Mouse (Mus musculus): ENCODE measurements around the gene Med16. TPM values are rescaled to one million over a fixed set of nuclear protein-coding genes. Genes with fewer than 3 reads are reported as not detected.

The Med16 gene
- polyA plus RNA-seq, 1 experiment, result 19.3 TPM

DNA sequence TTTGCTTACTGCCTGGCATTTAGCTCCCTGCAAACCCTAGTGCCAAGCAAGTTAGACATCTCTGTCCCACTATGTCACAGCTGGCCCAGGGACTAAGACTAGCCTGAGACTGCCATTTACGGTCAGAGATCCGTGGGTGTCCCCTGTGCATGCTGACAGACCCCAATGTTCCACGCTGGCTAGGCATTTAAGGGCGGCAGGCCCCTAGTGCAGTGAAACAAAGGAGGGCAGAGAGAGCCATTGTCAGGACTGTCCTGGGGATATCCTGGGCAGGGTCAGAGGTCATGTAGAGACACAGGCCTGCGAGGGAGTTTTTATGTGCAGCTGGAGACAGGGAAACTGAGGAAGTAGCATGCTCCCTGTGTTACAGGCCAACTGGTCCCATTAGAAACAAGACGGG is 25.1 kb upstream of the Med16 start:
- TF ChIP-seq CTCF (IDR thresholded peaks at IDR 0.05; ENCODE audit: low read depth, low read length) (no peak), POLR2A (IDR thresholded peaks at IDR 0.05; ENCODE audit: borderline replicate concordance, low read depth, low read length) (no peak)
- Histone ChIP-seq H3K4me1 (ENCODE audit: control insufficient read depth, insufficient read depth, low read length) (peaks cover 77% of the 10 kb centered on the region), H3K27ac (ENCODE audit: insufficient read depth, low read depth, low read length) (peak overlapping the region; percentile 43), H3K4me3 (ENCODE audit: insufficient read depth, low read length) (no peak overlapping the region)

DNA sequence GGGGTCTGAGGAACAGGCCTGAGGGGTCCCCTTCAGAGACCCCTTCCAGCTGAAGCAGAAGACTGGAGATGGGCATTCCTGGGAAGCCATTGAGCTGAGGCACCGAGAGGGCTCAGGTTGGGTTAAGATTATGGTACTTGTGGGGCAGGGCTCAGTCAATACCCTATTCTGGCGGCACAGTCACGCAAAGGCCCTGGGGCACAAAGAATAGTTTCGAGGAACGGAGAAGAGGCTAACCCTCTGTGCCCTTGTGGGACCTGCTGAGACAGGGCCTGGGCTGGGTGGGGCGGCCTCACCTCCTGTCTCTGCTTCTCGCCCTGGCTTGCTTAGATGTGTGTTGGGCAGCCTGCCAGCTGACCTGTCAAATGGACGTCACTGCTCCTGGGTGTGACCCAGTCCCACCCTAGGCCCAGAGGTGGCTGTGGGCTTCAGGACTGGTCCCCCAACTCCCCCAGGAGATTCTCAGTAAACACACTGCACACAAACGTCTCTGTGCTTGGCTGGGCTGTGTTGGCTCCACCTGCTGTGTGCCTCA is 24.5 kb upstream of the Med16 start:
- Histone ChIP-seq H3K4me3 (ENCODE audit: insufficient read depth, low read length) (no peak overlapping the region), H3K4me1 (ENCODE audit: control insufficient read depth, insufficient read depth, low read length) (peaks cover 72% of the 10 kb centered on the region), H3K27ac (ENCODE audit: insufficient read depth, low read depth, low read length) (peak overlapping the region; percentile 69)
- TF ChIP-seq POLR2A (IDR thresholded peaks at IDR 0.05; ENCODE audit: borderline replicate concordance, low read depth, low read length) (no peak), CTCF (IDR thresholded peaks at IDR 0.05; ENCODE audit: low read depth, low read length) (no peak)

DNA sequence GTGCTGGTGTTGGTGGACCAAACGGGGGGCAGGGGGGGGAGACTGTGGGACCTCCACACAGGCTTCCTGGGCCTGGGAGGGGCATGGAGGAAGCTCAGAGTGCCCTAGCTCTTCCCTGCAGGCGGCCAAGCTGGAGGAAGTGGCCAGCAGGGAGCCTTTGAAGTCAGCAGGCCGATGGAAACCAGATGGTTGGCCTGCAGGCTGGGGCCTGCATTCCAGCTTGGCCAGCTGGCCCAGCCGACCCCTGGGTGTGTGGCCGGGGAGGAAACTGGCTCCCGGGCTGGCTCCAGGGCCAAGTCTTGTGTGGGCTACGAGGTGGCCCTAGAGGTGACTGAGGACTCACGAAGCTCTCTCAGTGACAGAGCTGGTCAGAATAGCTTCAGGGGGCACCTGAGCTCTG is 24.0 kb upstream of the Med16 start:
- H3K4me1 ChIP-seq (ENCODE audit: control insufficient read depth, insufficient read depth, low read length), result peaks cover 68% of the 10 kb centered on the region
- H3K27ac ChIP-seq (ENCODE audit: insufficient read depth, low read depth, low read length), result peak overlapping the region; percentile 69
- TF ChIP-seq CTCF (IDR thresholded peaks at IDR 0.05; ENCODE audit: low read depth, low read length), result no peak
- no peak for TF ChIP-seq POLR2A (IDR thresholded peaks at IDR 0.05; ENCODE audit: borderline replicate concordance, low read depth, low read length)
- no peak overlapping the region for H3K4me3 ChIP-seq (ENCODE audit: insufficient read depth, low read length)

- Histone ChIP-seq H3K4me1 (ENCODE audit: control insufficient read depth, insufficient read depth, low read length) (peaks cover 62% of the 10 kb centered on the region), H3K4me3 (ENCODE audit: insufficient read depth, low read length) (no peak overlapping the region), H3K27ac (ENCODE audit: insufficient read depth, low read depth, low read length) (no peak overlapping the region)
- TF ChIP-seq CTCF (IDR thresholded peaks at IDR 0.05; ENCODE audit: low read depth, low read length) (no peak), POLR2A (IDR thresholded peaks at IDR 0.05; ENCODE audit: borderline replicate concordance, low read depth, low read length) (no peak)
Observed at GRCm38 (mm10) chr10:79931797-79932196, 23.1 kb upstream of the Med16 start.

DNA sequence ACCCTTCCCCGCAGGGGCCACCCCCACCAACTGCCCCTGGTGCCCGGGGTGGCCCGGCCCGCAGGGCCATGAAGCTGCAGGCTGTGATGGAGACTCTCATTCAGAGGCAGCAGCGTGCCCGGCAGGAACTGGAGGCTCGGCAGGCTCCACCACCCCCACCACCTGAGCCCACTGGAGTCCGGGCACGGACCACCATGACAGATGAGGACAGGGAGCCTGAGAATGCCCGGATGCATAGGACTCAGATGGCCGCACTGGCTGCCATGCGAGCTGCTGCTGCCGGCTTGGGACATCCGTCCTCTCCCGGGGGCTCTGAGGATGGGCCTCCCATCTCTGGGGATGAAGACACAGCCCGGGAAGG is 22.1 kb upstream of the Med16 start:
- Histone ChIP-seq H3K4me3 (ENCODE audit: insufficient read depth, low read length) (no peak overlapping the region), H3K4me1 (ENCODE audit: control insufficient read depth, insufficient read depth, low read length) (peaks cover 56% of the 10 kb centered on the region), H3K27ac (ENCODE audit: insufficient read depth, low read depth, low read length) (no peak overlapping the region)
- no peak for TF ChIP-seq POLR2A (IDR thresholded peaks at IDR 0.05; ENCODE audit: borderline replicate concordance, low read depth, low read length)
- TF ChIP-seq CTCF (IDR thresholded peaks at IDR 0.05; ENCODE audit: low read depth, low read length), result no peak

GRCm38 (mm10) chr10:79929967-79930825 is 21.5 kb upstream of the Med16 start:
- Histone ChIP-seq H3K27ac (ENCODE audit: insufficient read depth, low read depth, low read length) (no peak overlapping the region), H3K4me1 (ENCODE audit: control insufficient read depth, insufficient read depth, low read length) (peaks cover 50% of the 10 kb centered on the region), H3K4me3 (ENCODE audit: insufficient read depth, low read length) (no peak overlapping the region)

GRCm38 (mm10) chr10:79928907-79929701 is 20.4 kb upstream of the Med16 start:
- Histone ChIP-seq H3K4me3 (ENCODE audit: insufficient read depth, low read length) (peak overlapping the region; percentile 77), H3K4me1 (ENCODE audit: control insufficient read depth, insufficient read depth, low read length) (peaks cover 42% of the 10 kb centered on the region), H3K27ac (ENCODE audit: insufficient read depth, low read depth, low read length) (peak overlapping the region; percentile 33; the same call in 1 of the 2 replicates)
- TF ChIP-seq POLR2A (IDR thresholded peaks at IDR 0.05; ENCODE audit: borderline replicate concordance, low read depth, low read length), result no peak
- TF ChIP-seq CTCF (IDR thresholded peaks at IDR 0.05; ENCODE audit: low read depth, low read length), result no peak

More at GRCm38 (mm10) chr10:79929967-79930825, 21.5 kb upstream of the Med16 start:
- TF ChIP-seq POLR2A (IDR thresholded peaks at IDR 0.05; ENCODE audit: borderline replicate concordance, low read depth, low read length), result no peak
- TF ChIP-seq CTCF (IDR thresholded peaks at IDR 0.05; ENCODE audit: low read depth, low read length), result no peak

DNA sequence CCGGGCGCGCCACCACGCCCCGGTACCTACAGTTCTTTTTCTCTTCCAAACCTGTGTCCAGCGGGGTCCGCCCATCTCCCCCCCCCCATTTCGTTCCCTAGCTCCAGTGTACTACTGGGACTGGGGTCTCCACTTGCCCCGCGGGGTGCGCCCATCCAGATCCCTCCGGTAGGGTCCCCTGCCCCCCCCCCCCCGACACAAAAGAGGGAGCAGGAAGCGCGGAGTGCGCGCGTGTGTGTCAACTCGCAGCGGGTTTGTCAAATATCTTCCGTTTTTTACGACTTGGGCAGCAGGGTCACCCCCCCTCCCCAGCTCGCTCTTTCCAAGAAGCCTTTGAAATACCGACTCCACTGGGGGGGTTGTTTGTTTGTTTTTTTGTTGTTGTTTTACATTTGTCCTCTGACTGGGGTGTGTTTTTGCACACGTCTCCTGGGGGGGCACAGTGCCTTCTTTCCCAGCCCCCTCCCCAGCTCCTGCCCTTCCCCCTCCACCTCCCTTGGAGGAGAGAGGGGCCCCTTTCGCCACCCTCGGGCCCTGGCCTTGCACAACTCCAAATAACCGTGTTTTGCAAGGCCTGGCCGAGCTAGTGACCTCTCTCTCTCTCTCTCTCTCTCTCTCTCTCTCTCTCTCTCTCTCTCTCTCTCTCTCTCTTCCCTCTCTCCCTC is 19.4 kb upstream of the Med16 start:
- TF ChIP-seq POLR2A (IDR thresholded peaks at IDR 0.05; ENCODE audit: borderline replicate concordance, low read depth, low read length) (no peak), CTCF (IDR thresholded peaks at IDR 0.05; ENCODE audit: low read depth, low read length) (no peak)
- H3K4me1 ChIP-seq (ENCODE audit: control insufficient read depth, insufficient read depth, low read length), result peaks cover 39% of the 10 kb centered on the region
- H3K27ac ChIP-seq (ENCODE audit: insufficient read depth, low read depth, low read length), result peak overlapping the region; percentile 86
- peak overlapping the region; percentile 77 for H3K4me3 ChIP-seq (ENCODE audit: insufficient read depth, low read length)

- peak overlapping the region; percentile 86 for H3K27ac ChIP-seq (ENCODE audit: insufficient read depth, low read depth, low read length)
- TF ChIP-seq POLR2A (IDR thresholded peaks at IDR 0.05; ENCODE audit: borderline replicate concordance, low read depth, low read length), result no peak
- TF ChIP-seq CTCF (IDR thresholded peaks at IDR 0.05; ENCODE audit: low read depth, low read length), result no peak
- H3K4me3 ChIP-seq (ENCODE audit: insufficient read depth, low read length), result peak overlapping the region; percentile 77
- peaks cover 36% of the 10 kb centered on the region for H3K4me1 ChIP-seq (ENCODE audit: control insufficient read depth, insufficient read depth, low read length)
Observed at GRCm38 (mm10) chr10:79927324-79928029, 18.8 kb upstream of the Med16 start.

All from bone marrow macrophage, adult 2 months (primary cell).